Mouse (Mus musculus) midbrain, embryonic 11.5 days (tissue): ENCODE data around the gene Wfdc5. TPM values are rescaled to one million over a fixed set of nuclear protein-coding genes. Genes with fewer than 3 reads are reported as not detected.
A peak's percentile ranks its signal among the peaks of the same experiment; 100 is the strongest.

Experiments
- ATAC-seq: fragments of 200-750 bp; cut with Nextera tagmentation; 2 replicates; pipeline ENCODE4 v1.8.0; 2017; ENCODE audit warnings: moderate TSS enrichment, moderate library complexity; ENCODE audit not compliant: low FRiP score
- DNase-seq: peaks from one replicate; pipeline ENCODE4 v3.0.0; 2015; ENCODE audit warnings: low spot score; ENCODE audit errors: missing footprints
- H3K27ac ChIP-seq: fragments of 300-500 bp; sonication (generic); 2 replicates; pipeline ENCODE4 v1.5.1; 2014; ENCODE audit warnings: low read depth, low read length
- H3K27me3 ChIP-seq: fragments of 300-500 bp; sonication (generic); 2 replicates; pipeline ENCODE4 v1.6.1; 2014; ENCODE audit warnings: mild to moderate bottlenecking, low read length, moderate library complexity, mixed read lengths; ENCODE audit not compliant: control insufficient read depth, insufficient read depth
- H3K36me3 ChIP-seq: fragments of 300-500 bp; sonication (generic); 2 replicates; pipeline ENCODE4 v1.6.1; 2014; ENCODE audit warnings: mild to moderate bottlenecking, low read length, moderate library complexity, mixed read lengths; ENCODE audit not compliant: control insufficient read depth, insufficient read depth
- H3K4me1 ChIP-seq: fragments of 300-500 bp; sonication (generic); 2 replicates; pipeline ENCODE4 v1.6.1; 2014; ENCODE audit warnings: low read length; ENCODE audit not compliant: control insufficient read depth, insufficient read depth
- H3K4me2 ChIP-seq: fragments of 300-500 bp; sonication (generic); 2 replicates; pipeline ENCODE4 v1.6.1; 2014; ENCODE audit warnings: mild to moderate bottlenecking, moderate library complexity
- H3K4me3 ChIP-seq: fragments of 300-500 bp; sonication (generic); 2 replicates; pipeline ENCODE4 v1.5.1; 2014; ENCODE audit warnings: low read depth, low read length
- H3K9ac ChIP-seq: fragments of 300-500 bp; sonication (generic); 2 replicates; pipeline ENCODE4 v1.6.1; 2014; ENCODE audit warnings: low read length
- H3K9me3 ChIP-seq: fragments of 300-500 bp; sonication (generic); 2 replicates; pipeline ENCODE4 v1.6.1; 2016; ENCODE audit warnings: low read length; ENCODE audit not compliant: control insufficient read depth
- WGBS: fragments of 180-500 bp; shearing (Covaris S2); extraction: QIAGEN DNeasy Blood & Tissue Kit; methylation state at CpG from one replicate; pipeline ENCODE4 v1.1.7; 2014; 5-methylcytosine and 5-hydroxymethylcytosine counted together
- polyA plus RNA-seq: library from polyadenylated mRNA; unstranded; fragments of >200 nt; fragmentation: Nextera tagmentation; extraction: Ambion mirVana; gene quantifications from 2 replicates; pipeline ENCODE4 v1.2.1, GENCODE M21; 2014

Gene Wfdc5
- polyA plus RNA-seq, 1 experiment from 2014 or later = not detected

DNA sequence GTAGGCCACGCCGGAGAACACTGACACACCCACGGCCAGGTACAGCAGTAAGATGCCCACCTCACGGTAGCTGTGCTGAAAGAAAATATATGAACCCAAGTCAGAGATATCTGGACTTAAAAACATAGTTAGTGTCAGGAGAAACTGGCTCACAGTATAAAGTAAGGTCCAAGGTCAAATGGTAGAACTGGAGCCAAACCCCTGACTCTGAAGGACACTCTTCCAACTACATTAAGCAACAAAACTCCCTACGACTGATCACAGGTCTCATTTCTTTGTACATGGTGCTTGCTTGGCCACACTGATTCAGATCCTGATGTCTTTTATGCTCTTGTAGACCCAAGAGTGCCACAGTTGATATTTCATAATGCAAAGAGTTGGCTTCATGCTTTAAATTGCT lies 17.6 kb downstream of the Wfdc5 start:
- Histone ChIP-seq H3K4me3 (no peak overlapping the region), H3K9ac (no peak overlapping the region), H3K4me1 (peaks cover 6% of the 10 kb centered on the region; the same call in 1 of the 2 replicates), H3K27me3 (peaks cover 35% of the 10 kb centered on the region), H3K36me3 (no peaks in the 10 kb centered on the region), H3K27ac (no peak overlapping the region), H3K4me2 (no peak overlapping the region), H3K9me3 (no peaks in the 10 kb centered on the region)
- WGBS = 89% methylated on average over 5 of the region's 5 CpGs
- DNase-seq (no peak), ATAC-seq (no peak)

DNA sequence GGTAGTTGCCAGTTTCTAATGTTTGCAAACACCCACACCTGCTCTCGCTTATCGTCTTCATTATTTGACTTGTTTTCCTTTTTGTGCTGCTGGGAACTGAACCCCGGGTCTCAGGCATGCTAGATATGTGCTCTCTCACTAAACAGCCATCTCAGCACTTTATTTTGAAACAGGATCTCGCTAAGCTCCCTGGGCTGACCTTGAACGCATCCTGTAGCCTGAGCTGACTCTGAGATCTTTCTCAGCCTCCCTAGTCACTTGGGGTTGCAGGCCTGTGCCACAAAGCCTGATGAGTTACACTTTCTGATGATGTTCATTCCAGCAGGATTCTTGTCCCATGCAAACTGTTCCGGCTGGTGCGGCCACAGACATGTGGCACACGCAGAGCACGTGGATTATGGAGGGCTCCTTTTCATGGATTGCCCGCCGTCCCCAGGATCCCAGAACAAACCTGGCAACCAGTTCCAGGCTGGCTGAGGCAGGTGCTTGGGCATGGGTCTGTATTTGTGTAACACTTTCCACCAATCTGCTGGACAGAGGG lies 21.0 kb downstream of the Wfdc5 start:
- no peak overlapping the region for H3K4me2 ChIP-seq
- ATAC-seq = no peak
- no peak overlapping the region for H3K27ac ChIP-seq
- no peaks in the 10 kb centered on the region for H3K9me3 ChIP-seq
- no peak overlapping the region for H3K4me3 ChIP-seq
- H3K27me3 ChIP-seq = peaks cover 2% of the 10 kb centered on the region; the same call in 1 of the 2 replicates
- H3K4me1 ChIP-seq = no peaks in the 10 kb centered on the region
- no peaks in the 10 kb centered on the region for H3K36me3 ChIP-seq
- peak; percentile 68 for DNase-seq
- 84% methylated on average over 11 of the region's 11 CpGs for WGBS
- H3K9ac ChIP-seq = no peak overlapping the region

DNA sequence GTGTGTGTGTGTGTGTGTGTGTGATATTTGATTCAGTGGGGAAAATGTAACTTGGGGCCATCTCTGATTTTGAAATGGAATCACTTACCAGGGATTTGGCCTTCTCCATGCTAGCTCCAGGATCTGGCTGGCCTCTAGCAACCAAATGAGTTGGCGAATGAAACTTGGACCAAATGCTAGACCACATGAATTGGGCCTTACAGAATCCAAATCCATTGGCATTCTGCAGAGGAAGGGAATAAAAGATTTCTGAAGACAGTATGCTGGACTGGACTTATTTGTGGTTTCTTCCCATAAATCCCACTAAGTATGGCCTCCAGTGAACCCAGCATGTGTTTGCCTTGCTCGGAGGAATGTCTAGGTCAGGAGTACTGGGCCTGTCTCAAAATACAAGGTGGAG lies 23.7 kb downstream of the Wfdc5 start:
- no peaks in the 10 kb centered on the region for H3K27me3 ChIP-seq
- no peaks in the 10 kb centered on the region for H3K4me1 ChIP-seq
- H3K36me3 ChIP-seq = no peaks in the 10 kb centered on the region
- ATAC-seq = no peak
- H3K4me2 ChIP-seq = no peak overlapping the region
- H3K9me3 ChIP-seq = no peaks in the 10 kb centered on the region
- no peak overlapping the region for H3K4me3 ChIP-seq
- DNase-seq = no peak
- H3K27ac ChIP-seq = no peak overlapping the region
- no peak overlapping the region for H3K9ac ChIP-seq
- WGBS = 85% methylated on average over 2 of the region's 2 CpGs

DNA sequence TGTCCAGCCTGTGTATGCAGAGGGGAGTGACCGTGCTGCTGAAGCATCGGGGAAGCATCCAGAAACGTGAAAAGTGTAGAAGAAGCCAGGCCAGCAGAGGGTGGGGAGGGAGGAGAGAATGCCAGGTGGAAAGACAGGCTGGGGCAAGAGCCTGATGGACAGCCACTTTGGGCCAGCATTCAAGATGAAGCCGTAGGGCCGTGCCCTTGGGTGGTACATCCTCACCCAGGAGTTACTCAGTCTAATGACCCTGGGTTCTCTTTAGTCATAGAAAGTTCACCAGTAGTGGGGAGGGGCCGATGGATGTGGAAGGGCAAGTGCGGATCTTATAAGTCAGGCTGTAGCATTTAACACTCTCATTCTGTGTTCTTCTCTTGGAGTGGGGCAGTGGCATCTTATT lies 26.4 kb downstream of the Wfdc5 start:
- H3K9me3 ChIP-seq = no peaks in the 10 kb centered on the region
- no peak for ATAC-seq
- H3K4me1 ChIP-seq = no peaks in the 10 kb centered on the region
- no peak overlapping the region for H3K4me2 ChIP-seq
- H3K9ac ChIP-seq = no peak overlapping the region
- 81% methylated on average over 7 of the region's 7 CpGs for WGBS
- no peak overlapping the region for H3K4me3 ChIP-seq
- H3K27me3 ChIP-seq = no peaks in the 10 kb centered on the region
- no peak for DNase-seq
- H3K36me3 ChIP-seq = peaks cover 6% of the 10 kb centered on the region
- no peak overlapping the region for H3K27ac ChIP-seq

DNA sequence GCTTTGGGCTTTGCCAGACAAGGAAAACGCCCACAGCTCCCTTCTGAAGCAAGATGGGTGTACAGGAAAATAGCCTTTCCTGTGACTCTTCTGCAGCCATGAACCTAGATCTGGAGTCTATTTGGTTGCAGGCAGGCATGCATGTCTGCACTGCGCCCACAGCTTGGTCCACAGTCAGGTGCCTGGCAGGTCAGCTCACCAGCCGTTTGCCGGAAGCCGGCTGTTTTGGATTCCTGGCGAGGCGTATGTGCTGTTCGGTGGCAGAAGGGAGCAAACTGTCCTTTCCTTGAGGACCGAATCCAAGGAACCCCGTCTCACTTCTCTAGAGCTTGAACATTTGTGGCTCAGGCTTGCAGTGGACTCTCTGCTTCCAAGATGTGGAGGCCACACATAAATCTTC lies 28.5 kb downstream of the Wfdc5 start:
- H3K27ac ChIP-seq = no peak overlapping the region
- no peak overlapping the region for H3K4me3 ChIP-seq
- H3K4me1 ChIP-seq = no peaks in the 10 kb centered on the region
- H3K36me3 ChIP-seq = peaks cover 6% of the 10 kb centered on the region
- ATAC-seq (no peak), DNase-seq (no peak)
- no peak overlapping the region for H3K4me2 ChIP-seq
- WGBS = 96% methylated on average over 10 of the region's 10 CpGs
- no peaks in the 10 kb centered on the region for H3K9me3 ChIP-seq
- H3K9ac ChIP-seq = no peak overlapping the region
- no peaks in the 10 kb centered on the region for H3K27me3 ChIP-seq

DNA sequence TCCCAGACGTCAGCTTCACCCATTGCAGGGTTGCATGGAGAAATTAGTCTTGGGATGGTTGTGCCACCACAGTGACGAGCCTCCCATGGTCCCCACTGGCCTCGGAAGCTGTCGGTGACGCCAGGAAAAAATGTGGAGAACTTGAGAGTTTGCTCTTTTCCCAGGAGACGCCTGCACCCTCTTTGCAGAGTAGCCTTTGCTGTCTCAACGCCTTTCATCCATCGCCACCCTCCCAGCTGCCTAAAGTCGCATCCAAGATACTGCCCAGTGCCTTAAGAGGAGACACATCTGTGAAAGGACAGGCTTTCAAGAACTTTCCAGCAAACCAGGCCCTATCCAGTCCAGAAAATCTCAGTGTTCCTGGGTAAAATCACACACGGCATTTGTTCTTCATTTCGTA lies 30.2 kb downstream of the Wfdc5 start:
- no peak overlapping the region for H3K4me3 ChIP-seq
- H3K9me3 ChIP-seq = no peaks in the 10 kb centered on the region
- peaks cover 6% of the 10 kb centered on the region for H3K36me3 ChIP-seq
- no peak for DNase-seq
- H3K4me2 ChIP-seq = no peak overlapping the region
- no peak overlapping the region for H3K9ac ChIP-seq
- no peaks in the 10 kb centered on the region for H3K4me1 ChIP-seq
- no peak for ATAC-seq
- no peak overlapping the region for H3K27ac ChIP-seq
- no peaks in the 10 kb centered on the region for H3K27me3 ChIP-seq
- WGBS = 92% methylated on average over 11 of the region's 11 CpGs

DNA sequence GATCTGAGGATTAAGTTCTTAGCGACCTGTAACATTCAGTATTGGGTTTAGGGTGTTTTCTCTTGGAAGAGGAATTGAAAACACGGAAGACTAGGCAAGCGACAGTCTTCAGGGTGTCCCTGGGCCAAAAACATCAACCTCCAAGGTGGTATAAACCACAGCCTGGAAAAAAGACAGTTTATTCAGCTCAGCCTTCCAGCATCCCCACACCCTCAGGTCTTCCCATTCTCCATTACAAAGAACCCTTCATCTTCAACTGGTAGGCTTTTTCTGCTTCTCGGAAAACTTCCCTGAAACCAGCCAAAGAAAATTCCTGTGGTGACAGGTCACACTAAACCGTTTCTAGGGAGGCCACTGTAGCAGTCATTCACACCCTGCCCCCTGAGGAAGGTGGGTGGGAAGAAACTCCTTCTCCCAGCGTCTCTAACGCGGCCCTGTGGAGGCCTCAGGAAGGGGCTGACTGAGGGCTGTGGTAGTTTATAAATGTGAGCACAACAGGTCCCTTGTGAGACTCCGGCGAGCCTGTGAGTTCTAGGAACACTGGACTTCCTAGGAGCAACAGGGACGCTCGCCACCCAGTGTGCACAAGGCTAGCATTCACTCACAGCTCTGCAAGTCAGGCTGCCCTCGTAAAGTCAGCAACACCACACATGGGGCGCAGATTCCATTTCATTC lies 32.3 kb downstream of the Wfdc5 start:
- no peak overlapping the region for H3K4me3 ChIP-seq
- H3K9ac ChIP-seq = no peak overlapping the region
- H3K27ac ChIP-seq = no peak overlapping the region
- H3K9me3 ChIP-seq = no peaks in the 10 kb centered on the region
- no peak overlapping the region for H3K4me2 ChIP-seq
- no peaks in the 10 kb centered on the region for H3K4me1 ChIP-seq
- H3K27me3 ChIP-seq = no peaks in the 10 kb centered on the region
- no peak for ATAC-seq
- DNase-seq = no peak
- H3K36me3 ChIP-seq = peaks cover 6% of the 10 kb centered on the region
- 63% methylated on average over 14 of the region's 14 CpGs for WGBS

DNA sequence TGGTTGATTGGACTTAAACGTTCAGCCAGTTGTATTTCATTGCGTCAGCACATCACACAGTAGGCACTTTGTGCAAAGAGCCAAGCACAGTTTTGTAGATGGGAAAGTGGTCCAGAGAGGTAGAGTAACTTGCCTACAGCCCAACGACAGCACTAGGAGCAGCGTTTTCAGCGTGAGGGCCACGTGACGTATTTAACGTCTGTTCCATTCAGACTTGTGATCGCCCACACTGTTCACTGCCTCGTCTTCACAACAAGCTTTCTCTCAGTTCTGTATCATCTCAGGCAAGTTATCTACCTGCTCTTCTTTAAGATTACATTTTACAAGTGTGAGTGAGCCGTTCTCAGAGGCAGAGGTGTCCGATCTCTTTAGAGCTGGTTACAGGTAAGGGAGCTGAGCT lies 36.0 kb downstream of the Wfdc5 start:
- Histone ChIP-seq H3K9me3 (no peaks in the 10 kb centered on the region), H3K4me3 (no peak overlapping the region), H3K36me3 (no peaks in the 10 kb centered on the region), H3K9ac (no peak overlapping the region), H3K4me1 (no peaks in the 10 kb centered on the region), H3K27ac (no peak overlapping the region), H3K27me3 (no peaks in the 10 kb centered on the region), H3K4me2 (no peak overlapping the region)
- DNase-seq (no peak), ATAC-seq (no peak)
- WGBS = 94% methylated on average over 12 of the region's 12 CpGs

DNA sequence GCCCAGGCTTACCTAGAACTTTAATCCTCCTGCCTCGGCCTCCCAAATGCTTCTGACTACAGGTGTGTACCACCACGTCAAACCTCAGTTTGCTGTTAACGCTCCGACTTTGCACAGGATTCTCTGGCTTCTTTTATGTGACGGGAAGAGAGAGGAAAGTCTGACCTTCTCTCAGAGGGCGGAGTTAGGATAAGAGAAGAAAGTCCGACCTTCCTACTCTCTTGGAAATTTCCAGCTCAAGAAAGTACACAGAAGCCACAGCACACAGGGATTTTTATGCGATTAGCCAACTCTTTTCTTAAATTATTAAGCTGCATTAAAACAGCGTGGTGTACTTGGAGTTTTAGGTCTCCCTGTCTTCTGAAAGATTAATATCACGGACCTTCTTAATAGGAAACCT lies 38.0 kb downstream of the Wfdc5 start:
- H3K27me3 ChIP-seq = no peaks in the 10 kb centered on the region
- no peaks in the 10 kb centered on the region for H3K9me3 ChIP-seq
- DNase-seq (no peak), ATAC-seq (no peak)
- H3K36me3 ChIP-seq = no peaks in the 10 kb centered on the region
- WGBS = 89% methylated on average over 10 of the region's 10 CpGs
- no peak overlapping the region for H3K27ac ChIP-seq
- H3K4me3 ChIP-seq = no peak overlapping the region
- no peaks in the 10 kb centered on the region for H3K4me1 ChIP-seq
- H3K9ac ChIP-seq = no peak overlapping the region
- no peak overlapping the region for H3K4me2 ChIP-seq
